Mouse (Mus musculus) monocyte, adult 59 days (primary cell): ENCODE data around the gene Dbndd1. TPM values are rescaled to one million over a fixed set of nuclear protein-coding genes. Genes with fewer than 3 reads are reported as not detected.

Experiments used
- total RNA-seq, 2 experiments: library from RNA; stranded (reverse); gene quantifications; one replicate each; pipeline ENCODE4 v1.2.4; 2023

Gene Dbndd1
- total RNA-seq: not detected

GRCm38 (mm10) chr8:123514781-123515539 is at the start of gene Dbndd1:
Gene Dbndd1 (minus strand): TSS chr8:123515463.

GRCm38 (mm10) chr8:123518667-123519066 is 3.4 kb upstream of the Dbndd1 start, which contains the start of gene Gas8:
Gene Gas8 (plus strand): TSS chr8:123518834.

GRCm38 (mm10) chr8:123477737-123478258 is 37.5 kb downstream of the Dbndd1 start, which contains the start of gene Afg3l1:
Gene Afg3l1 (plus strand): TSS chr8:123477903.

Other genes with a start within 250 kb of the Dbndd1 start
- gene Fanca, start 196.9 kb downstream of the Dbndd1 start, total RNA-seq: 10 to 100 TPM; 45.7 to 58.2 TPM
- not detected for gene Spire2, start 182.8 kb downstream of the Dbndd1 start, total RNA-seq
- gene Tcf25, start 141.7 kb downstream of the Dbndd1 start, total RNA-seq: 100 to 1,000 TPM; 189 to 231 TPM
- gene Mc1r, start 108.4 kb downstream of the Dbndd1 start, total RNA-seq: not detected
- gene Tubb3, start 104.0 kb downstream of the Dbndd1 start, total RNA-seq: under 1 TPM in 1 of 2 experiments, not detected in 1; 0.46 TPM
- 10 to 100 TPM; 22.6 to 24.2 TPM for gene Def8, start 91.9 kb downstream of the Dbndd1 start, total RNA-seq
- gene Afg3l1, start 37.6 kb downstream of the Dbndd1 start, total RNA-seq: 10 to 100 TPM; 29.0 to 52.5 TPM
- gene Gas8, start 3.4 kb upstream of the Dbndd1 start, total RNA-seq: 1 to 10 TPM; 7.7 to 9.1 TPM
- 1 to 10 TPM; 4.7 to 5.0 TPM for gene Rhou, start 138.5 kb upstream of the Dbndd1 start, total RNA-seq